Mouse (Mus musculus) stomach, embryonic 16.5 days (tissue): ENCODE results near the gene Zfp639. TPM values are rescaled to one million over a fixed set of nuclear protein-coding genes. Genes with fewer than 3 reads are reported as not detected.

Experiments
- ATAC-seq: fragments of 200-750 bp; cut with Nextera tagmentation; 2 replicates; pipeline ENCODE4 v1.8.0; 2017; ENCODE audit warnings: moderate number of reproducible peaks, moderate TSS enrichment; ENCODE audit not compliant: insufficient read depth, low FRiP score
- H3K27ac ChIP-seq: fragments of 300-500 bp; sonication (generic); 2 replicates; pipeline ENCODE4 v1.5.1; 2014; ENCODE audit warnings: low read length
- H3K27me3 ChIP-seq: fragments of 300-500 bp; sonication (generic); 2 replicates; pipeline ENCODE4 v1.6.1; 2014; ENCODE audit warnings: low read length, control low read depth, mixed read lengths; ENCODE audit not compliant: control insufficient read depth, insufficient read depth
- H3K36me3 ChIP-seq: fragments of 300-500 bp; sonication (generic); 2 replicates; pipeline ENCODE4 v1.6.1; 2014; ENCODE audit warnings: low read length; ENCODE audit not compliant: control insufficient read depth, insufficient read depth
- H3K4me1 ChIP-seq: fragments of 300-500 bp; sonication (generic); 2 replicates; pipeline ENCODE4 v1.6.1; 2014; ENCODE audit warnings: low read length, control low read depth, mixed read lengths; ENCODE audit not compliant: control insufficient read depth, insufficient read depth
- H3K4me2 ChIP-seq: fragments of 300-500 bp; sonication (generic); 2 replicates; pipeline ENCODE4 v1.6.1; 2014; ENCODE audit warnings: low read depth, low read length, mixed read lengths
- H3K4me3 ChIP-seq: fragments of 300-500 bp; sonication (generic); replicated peaks from 2 replicates; pipeline ENCODE4 v1.5.1; 2014; ENCODE audit warnings: mild to moderate bottlenecking, low read length
- H3K9ac ChIP-seq: fragments of 300-500 bp; sonication (generic); 2 replicates; pipeline ENCODE4 v1.6.1; 2014; ENCODE audit warnings: low read length
- H3K9me3 ChIP-seq: fragments of 300-500 bp; sonication (generic); replicated peaks from 2 replicates; pipeline ENCODE4 v1.6.1; 2016; ENCODE audit warnings: low read length, control low read depth; ENCODE audit not compliant: control insufficient read depth
- WGBS: fragments of 180-500 bp; shearing (Covaris S2); extraction: QIAGEN DNeasy Blood & Tissue Kit; methylation state at CpG from one replicate; pipeline ENCODE4 v1.1.7; 2014; 5-methylcytosine and 5-hydroxymethylcytosine counted together
- polyA plus RNA-seq: library from polyadenylated mRNA; unstranded; fragments of >200 nt; fragmentation: Nextera tagmentation; extraction: Ambion mirVana; gene quantifications from 2 replicates; pipeline ENCODE4 v1.2.1, GENCODE M21; 2015

Zfp639 gene
- polyA plus RNA-seq, 1 experiment from 2014 or later, result 33.4 TPM

DNA sequence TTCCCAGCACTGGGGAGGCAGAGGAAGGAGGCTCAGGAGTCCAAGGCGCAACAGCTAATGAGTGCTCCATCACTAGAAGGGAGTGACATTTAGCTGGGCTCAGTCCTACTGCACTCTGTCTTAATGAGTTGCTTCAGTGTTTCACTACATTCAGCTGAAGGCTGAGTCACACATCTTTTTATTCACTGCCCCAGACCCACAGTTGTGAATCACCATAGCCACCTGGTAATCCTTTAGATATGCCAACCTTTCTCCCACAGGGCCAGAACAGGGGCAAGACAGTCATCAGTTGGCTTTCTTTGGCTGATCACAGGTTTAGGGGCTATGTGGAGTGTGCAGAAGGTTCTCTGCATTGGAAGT, 13.4 kb upstream of the Zfp639 start:
- H3K9me3 ChIP-seq, result no peaks in the 10 kb centered on the region
- H3K4me2 ChIP-seq, result no peak overlapping the region
- H3K9ac ChIP-seq, result no peak overlapping the region
- no peaks in the 10 kb centered on the region for H3K36me3 ChIP-seq
- ATAC-seq, result no peak
- peaks cover 9% of the 10 kb centered on the region for H3K4me1 ChIP-seq
- H3K27me3 ChIP-seq, result no peaks in the 10 kb centered on the region
- no peak overlapping the region; the same call in 1 of the 2 replicates for H3K27ac ChIP-seq
- H3K4me3 ChIP-seq, result no peak overlapping the region
- WGBS, result 89% methylated on average over 1 of the region's 1 CpGs

DNA sequence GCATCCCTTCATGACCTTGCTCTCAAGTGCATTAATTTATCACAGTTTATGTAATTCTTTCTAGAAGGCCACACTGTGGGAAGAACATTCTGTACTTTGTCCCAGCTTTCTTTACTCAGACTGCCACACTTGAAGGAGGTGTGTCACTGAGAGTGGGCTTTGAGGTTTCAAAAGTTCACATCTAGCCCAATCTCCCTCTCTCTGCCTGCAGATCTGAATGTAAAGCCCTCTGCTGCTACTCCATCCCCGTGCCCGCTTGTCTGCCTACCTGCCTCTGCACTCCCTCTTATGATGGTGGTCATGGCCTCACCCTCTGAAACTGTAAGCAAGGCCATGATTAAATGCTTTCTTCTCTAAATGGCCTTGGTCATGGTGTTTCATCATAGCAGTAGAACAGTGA, 9.7 kb upstream of the Zfp639 start:
- Histone ChIP-seq H3K36me3 (no peaks in the 10 kb centered on the region), H3K4me1 (peaks cover 9% of the 10 kb centered on the region), H3K9ac (no peak overlapping the region), H3K4me2 (no peak overlapping the region), H3K9me3 (no peaks in the 10 kb centered on the region), H3K4me3 (no peak overlapping the region), H3K27me3 (no peaks in the 10 kb centered on the region), H3K27ac (no peak overlapping the region)
- 86% methylated on average over 2 of the region's 2 CpGs for WGBS
- ATAC-seq, result no peak

DNA sequence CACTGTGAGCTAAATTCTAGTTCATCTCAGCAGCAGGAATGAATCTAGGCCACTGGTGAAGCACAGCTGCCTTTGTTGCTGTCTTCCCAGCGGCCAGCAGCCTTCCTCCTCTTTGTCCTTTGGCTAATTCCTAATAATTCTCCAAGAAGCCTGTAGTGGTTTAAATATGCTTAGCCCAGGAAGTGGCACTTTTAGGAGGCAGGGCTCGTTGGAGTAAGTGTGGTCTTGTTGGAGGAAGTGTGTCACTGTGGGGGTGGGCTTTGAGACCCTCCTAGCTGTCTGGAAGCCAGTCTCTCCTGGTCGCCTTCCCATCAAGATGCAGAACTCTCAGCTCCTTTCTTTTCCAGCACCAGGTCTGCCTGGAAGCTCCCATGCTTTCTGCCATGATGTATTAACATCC, 4.2 kb upstream of the Zfp639 start:
- 60% methylated on average over 3 of the region's 3 CpGs for WGBS
- Histone ChIP-seq H3K36me3 (no peaks in the 10 kb centered on the region), H3K27ac (no peak overlapping the region), H3K9ac (no peak overlapping the region), H3K4me1 (peaks cover 3% of the 10 kb centered on the region; the same call in 1 of the 2 replicates), H3K27me3 (no peaks in the 10 kb centered on the region), H3K4me3 (no peak overlapping the region), H3K4me2 (no peak overlapping the region), H3K9me3 (no peaks in the 10 kb centered on the region)
- ATAC-seq, result no peak

DNA sequence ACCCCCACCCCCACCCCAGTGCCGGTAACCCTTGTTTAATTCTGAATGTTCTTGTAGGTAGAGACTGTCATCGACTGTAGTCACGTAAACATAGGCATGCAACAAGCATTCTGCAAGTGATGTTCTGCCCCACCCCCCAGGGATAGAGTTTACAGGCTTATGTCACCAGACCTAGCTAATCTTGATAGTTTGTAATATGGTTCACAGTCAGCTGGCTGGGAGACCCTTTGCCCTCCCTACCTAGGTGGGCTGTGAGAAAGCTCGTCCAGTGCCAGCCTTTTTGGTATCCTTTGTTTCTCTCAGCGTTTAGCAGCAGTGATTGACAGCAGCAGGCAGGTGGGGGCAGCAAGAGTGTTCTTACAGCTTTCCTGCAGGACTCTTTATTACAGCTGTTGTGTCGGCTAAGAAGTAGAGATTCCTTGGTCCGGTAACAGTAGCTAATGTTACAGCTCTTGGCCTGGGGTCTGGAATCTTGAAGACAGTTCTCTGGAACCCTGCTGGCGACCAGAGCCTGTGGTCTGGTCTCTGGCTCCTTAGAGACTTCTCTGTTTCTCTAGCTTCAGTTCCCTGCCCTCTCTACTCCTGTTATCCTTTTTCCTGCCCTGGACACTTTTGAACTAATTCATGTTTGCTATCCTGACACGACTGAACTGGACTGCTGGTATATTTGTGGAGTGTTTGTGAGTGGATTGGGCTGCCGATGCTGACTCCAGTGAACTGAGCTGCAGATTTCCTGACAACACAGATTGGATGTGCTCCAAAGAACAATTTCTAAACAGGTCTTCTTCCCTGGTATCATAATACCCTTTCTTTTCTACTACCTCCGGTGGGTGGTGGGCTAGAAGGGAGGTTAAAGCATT, 3.5 kb upstream of the Zfp639 start:
- H3K4me2 ChIP-seq, result no peak overlapping the region
- no peak overlapping the region for H3K4me3 ChIP-seq
- no peak for ATAC-seq
- H3K27ac ChIP-seq, result no peak overlapping the region
- no peaks in the 10 kb centered on the region for H3K36me3 ChIP-seq
- H3K4me1 ChIP-seq, result peaks cover 5% of the 10 kb centered on the region; the same call in 1 of the 2 replicates
- H3K27me3 ChIP-seq, result no peaks in the 10 kb centered on the region
- H3K9ac ChIP-seq, result no peak overlapping the region
- no peaks in the 10 kb centered on the region for H3K9me3 ChIP-seq
- 63% methylated on average over 11 of the region's 11 CpGs for WGBS

DNA sequence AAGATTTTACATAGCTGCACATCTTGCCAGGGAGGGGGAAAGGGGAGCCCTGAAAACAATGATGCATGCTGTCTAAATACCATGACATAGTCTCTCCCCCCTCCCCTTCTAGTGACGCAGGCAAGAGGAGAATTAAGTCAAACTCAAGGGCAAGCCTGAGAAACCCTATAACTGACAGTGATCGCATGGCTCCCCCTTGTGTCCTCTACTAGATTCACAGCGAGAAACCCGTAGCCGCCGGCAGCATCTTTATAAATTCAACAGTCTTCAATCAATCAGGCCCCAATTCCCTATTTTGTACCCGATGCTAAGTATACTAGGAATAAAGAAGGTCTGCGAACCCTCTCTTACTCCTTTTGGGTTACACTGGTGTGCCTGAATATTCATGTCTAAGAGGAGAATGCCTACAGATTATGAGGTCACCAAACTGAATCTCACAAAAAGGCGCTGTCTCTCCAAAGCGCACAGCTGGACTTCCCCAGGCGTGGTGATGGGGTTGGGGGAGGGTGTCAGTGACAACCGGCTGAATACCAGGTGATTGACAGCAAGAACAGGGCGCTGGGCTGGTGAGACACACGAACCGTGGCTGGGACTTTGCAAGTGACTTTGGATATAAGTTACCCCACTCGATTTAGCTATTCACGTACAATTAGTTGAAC, 1.3 kb upstream of the Zfp639 start:
- H3K9me3 ChIP-seq, result no peaks in the 10 kb centered on the region
- H3K4me3 ChIP-seq, result 0 out of 2 replicates have a peak overlapping the region, but pooled peaks have one; percentile 13
- 0 out of 2 replicates have a peak overlapping the region, but pooled peaks have one; percentile 17 for H3K9ac ChIP-seq
- no peak overlapping the region for H3K27ac ChIP-seq
- 1% methylated on average over 17 of the region's 17 CpGs for WGBS
- no peaks in the 10 kb centered on the region for H3K36me3 ChIP-seq
- peak overlapping the region; percentile 64 for H3K4me2 ChIP-seq
- H3K27me3 ChIP-seq, result no peaks in the 10 kb centered on the region
- no peak for ATAC-seq
- peaks cover 15% of the 10 kb centered on the region; the same call in 1 of the 2 replicates for H3K4me1 ChIP-seq

DNA sequence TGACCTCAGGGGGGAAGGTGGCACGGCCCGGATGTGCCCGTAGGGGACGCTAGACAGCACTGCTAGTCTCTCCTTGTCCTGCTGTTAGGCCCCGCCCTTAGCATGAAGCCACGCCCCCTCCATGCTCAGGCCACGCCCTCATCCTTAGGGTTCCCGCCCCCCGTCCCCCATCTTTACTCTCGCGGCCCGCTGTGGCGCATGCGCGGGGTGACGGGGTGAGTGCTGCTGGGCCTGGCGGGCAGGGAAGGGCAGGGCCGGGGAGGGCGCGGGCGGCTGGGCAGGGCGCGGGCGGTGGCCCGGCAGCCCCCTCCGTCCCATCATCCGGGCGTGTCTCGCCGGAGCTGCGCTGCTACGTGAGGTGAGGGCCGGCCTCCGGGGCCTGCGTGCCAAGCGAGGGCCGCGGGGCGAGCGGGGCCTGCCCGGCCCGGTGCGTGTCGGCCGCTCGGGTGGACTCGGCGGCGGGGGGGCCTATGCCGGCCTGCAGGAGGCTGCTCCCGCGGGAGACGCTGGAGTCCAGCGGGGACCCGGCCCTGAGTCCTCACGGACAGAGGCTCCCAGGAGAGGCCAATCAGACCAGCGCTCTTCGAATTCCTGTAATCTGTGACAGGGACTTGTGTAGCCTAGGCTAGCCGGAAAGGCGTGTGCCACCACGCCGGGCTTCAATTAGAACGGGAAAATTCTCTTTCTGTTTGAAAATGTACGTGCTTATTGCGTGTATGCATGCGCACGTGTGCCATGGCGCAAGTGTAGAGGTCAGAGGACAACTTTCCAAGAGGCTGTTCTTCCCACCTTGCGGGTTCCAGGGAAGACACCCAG, 524 bp downstream of the Zfp639 start:
- H3K36me3 ChIP-seq, result no peaks in the 10 kb centered on the region; the same call in none of the 2 replicates
- no peaks in the 10 kb centered on the region for H3K9me3 ChIP-seq
- peak overlapping the region; percentile 64 for H3K4me2 ChIP-seq
- H3K4me1 ChIP-seq, result peaks cover 15% of the 10 kb centered on the region; the same call in 1 of the 2 replicates
- ATAC-seq, result peak; percentile 97
- H3K9ac ChIP-seq, result peak overlapping the region; percentile 94
- no peaks in the 10 kb centered on the region for H3K27me3 ChIP-seq
- WGBS, result under 1% methylated on average over 66 of the region's 69 CpGs
- peak overlapping the region; percentile 77 for H3K4me3 ChIP-seq
- H3K27ac ChIP-seq, result peak overlapping the region; percentile 84

DNA sequence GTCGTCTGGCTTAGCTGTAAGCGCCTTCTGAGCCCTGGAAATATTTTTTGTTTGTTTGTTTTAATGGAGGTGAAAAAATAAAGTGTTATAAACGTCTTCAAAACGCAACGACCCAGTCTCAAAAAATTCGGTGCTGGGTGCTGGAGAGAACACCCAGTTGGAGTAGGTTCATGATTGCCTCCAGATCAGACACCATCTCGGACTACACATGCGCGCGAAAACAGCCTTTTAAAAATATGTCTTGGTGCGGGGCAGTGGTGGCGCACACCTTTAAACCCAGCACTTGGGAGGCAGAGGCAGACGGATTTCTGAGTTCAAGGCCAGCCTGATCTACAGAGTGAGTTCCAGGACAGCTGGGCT, 1.1 kb downstream of the Zfp639 start:
- Histone ChIP-seq H3K27me3 (no peaks in the 10 kb centered on the region), H3K4me2 (peak overlapping the region; percentile 64), H3K36me3 (no peaks in the 10 kb centered on the region; the same call in none of the 2 replicates), H3K4me1 (peaks cover 15% of the 10 kb centered on the region; the same call in 1 of the 2 replicates), H3K27ac (peak overlapping the region; percentile 84), H3K9me3 (no peaks in the 10 kb centered on the region), H3K4me3 (peak overlapping the region; percentile 77), H3K9ac (peak overlapping the region; percentile 94)
- WGBS, result 5% methylated on average over 13 of the region's 13 CpGs
- no peak for ATAC-seq

DNA sequence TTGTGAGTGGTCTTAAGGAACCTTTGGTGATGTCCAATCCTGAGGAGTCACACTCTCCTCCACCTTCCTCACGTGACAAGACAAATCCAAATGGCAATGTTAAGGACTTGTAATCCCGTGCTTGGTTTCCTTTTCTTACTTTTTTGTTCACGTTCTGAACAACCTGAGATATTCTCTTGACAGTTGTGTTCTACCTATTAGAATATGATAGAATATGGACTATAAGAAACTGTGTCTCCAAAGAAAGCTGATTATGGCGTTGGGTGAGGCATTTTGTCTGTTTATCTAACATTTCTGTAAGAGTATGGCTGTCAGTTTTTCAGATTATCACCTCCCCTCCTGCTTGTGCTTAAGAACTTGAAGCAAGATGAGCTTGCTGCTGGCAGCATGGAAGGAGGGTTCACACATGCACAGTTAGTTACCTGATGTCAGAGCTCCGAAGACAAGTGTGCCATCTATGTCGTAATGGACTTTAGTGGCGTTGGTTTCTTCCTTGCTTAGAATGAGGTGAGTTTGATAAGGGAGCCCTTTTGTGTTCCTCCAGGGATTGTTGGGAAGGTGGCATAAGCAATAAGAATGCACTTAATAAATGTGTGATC, 2.7 kb downstream of the Zfp639 start:
- H3K36me3 ChIP-seq, result peaks cover 5% of the 10 kb centered on the region
- 81% methylated on average over 7 of the region's 7 CpGs for WGBS
- H3K4me1 ChIP-seq, result peaks cover 15% of the 10 kb centered on the region; the same call in 1 of the 2 replicates
- H3K4me2 ChIP-seq, result no peak overlapping the region
- H3K4me3 ChIP-seq, result no peak overlapping the region
- no peaks in the 10 kb centered on the region for H3K9me3 ChIP-seq
- no peak overlapping the region for H3K27ac ChIP-seq
- H3K27me3 ChIP-seq, result no peaks in the 10 kb centered on the region
- ATAC-seq, result no peak
- no peak overlapping the region for H3K9ac ChIP-seq
